Mouse (Mus musculus): ENCODE measurements around the gene Ppm1m.

Ppm1m gene

DNA sequence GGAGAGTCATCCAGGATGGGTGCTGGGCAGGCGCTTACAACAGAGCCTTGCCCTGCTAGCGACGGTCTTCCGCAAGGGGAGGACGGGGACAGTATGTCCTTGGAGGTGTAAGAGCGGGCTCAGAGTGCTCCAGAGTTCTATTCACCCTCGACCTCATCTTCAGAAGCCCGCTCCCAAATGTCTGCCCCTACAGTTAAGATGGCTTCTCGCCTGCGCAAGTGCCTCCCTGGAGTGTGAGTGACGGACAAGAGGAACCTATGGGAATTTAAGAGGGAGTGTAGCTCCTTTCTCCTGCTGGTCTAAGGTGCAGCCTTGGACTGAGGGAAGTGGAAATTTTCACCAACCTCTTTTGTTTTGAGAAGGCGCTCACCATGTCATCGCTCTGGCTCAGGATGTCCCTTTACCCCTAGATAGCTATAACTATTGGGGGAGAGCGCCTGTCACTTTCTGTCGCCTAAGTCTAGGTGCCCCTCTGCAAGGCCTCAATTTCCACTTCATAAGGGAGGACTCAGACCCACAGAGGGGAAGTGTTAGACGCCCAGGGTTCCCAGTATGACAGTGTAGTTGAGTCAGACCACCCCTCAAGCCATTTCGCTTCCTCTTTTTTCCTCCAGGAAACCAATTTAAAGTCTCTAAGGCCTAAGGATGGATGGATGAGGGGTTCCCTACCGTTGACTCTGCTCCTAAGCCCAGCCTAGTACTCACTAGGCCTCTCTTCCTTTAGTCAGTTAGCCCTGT is at the start of gene Ppm1m:
Gene Ppm1m (minus strand): TSS at position 212 of the 738 bp plus-strand sequence.
- DNase-seq = no peak

DNA sequence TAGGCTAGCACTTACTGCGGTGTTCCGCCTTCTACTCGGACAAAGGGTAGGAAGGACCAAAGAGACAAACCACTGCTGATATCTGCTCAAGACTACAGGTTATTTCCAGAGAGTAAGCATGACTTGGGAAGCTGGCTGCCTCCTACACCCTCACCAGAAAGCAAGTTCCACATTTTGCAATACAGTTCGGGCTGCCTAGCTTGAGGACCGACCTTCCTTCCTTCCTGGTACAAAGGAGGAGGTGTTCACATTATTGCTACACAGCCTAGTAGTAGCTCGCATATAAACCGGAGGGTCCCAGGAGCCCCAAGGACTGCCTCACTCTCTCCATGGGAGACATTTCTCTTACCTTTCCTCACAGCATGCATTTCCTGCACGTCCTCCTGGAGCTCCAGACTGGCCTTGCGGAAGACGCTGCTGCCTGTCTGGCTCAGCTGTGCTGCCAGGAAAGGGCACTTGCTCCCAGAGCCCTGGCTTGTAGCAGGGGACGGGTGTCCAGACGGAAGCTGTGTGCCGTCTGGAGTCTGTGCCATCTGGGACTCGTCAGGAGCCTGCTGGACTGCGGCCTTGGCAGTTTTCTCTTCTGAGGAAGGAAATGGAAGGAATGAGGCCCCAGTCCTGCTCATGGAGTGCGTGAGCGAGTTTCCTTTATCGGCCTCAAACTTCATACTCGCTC is 43.4 kb upstream of the Ppm1m start:
- DNase-seq = no peak

DNA sequence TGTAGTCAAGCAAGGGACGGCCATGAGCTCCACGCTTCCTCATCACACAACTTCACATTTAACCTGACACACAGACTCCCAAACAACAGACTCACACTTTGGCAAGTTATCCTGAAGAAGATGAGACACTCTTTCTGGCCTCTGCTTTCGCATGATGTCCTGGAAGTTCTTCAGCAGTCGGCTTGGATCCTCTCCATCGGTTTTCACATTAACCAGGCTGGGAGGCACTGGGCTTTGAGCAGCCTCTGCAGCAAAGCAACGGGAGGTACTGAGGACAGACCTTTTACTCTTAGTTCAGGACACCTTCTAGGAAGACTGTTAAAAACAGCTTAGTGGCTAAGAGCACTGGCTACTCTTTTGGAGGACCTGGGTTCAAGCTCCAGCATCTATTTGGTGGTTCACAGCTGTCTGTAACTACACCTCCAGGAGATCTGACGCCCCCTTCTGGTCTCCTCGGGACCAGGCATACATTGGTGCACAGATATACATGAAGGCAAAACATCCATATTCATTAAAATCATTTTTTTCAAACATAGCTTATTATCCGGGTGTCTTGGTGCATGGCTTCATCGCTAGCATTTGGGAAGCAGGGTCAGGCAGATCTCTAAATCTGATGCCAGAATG is 42.1 kb upstream of the Ppm1m start:
- peak; percentile 74 for DNase-seq

DNA sequence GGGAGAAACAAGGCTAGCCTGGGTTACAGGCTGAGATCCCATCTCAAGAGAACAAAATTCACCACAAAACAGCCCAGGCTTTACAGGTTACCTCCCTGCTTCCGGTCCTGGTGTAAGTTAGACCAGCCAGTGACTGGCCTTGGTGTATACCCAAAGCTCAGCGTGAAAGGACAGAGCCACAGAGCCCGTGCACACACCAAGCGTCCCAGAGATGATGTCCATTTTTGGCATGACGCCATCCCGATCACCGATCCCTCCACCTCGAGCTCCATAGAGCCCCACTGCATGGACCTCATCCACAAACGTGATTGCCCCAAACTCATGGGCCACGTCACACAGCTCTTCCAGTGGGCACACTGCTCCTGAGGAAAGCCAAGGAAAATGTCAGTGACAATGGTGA is 38.3 kb upstream of the Ppm1m start:
- no peak for DNase-seq

DNA sequence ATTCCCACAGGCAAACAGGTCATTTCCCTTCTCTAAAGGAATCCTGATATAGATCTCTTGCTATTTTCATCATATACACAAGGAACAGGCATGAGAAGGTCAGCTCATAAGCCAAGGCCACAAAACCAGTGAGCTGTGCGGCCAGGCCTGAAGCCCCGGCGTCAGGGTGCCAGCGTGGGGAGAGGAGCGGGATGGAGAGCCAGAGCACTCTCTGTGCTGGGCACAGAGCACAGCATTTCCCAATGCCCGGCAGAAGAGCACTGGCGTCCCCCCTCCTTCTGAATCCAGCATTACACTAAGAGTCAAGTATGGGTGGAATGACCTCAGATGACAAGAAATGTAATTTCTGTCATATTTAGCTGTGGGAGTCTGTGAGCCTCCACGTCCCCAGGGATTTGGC is 37.9 kb upstream of the Ppm1m start:
- DNase-seq = no peak

DNA sequence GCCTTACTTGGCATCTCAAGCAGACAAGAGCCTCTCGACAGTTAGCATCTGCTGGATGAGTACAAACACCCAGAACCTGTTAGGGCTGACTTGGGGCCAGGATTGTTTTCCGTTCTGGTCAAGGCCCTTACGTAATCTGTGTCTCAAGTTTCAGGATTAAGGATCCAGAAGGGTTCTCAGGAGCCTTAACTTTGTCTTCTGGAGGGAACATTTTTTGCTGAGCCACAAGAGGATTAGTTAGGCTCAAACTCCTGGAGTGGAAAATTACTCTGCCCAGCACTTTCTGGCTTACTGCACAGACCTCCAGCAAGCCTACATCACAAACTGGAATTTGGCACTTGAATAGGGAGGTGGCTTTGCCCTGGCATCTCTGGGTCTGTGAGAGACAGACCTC is 37.3 kb upstream of the Ppm1m start:
- DNase-seq = peak; percentile 54

DNA sequence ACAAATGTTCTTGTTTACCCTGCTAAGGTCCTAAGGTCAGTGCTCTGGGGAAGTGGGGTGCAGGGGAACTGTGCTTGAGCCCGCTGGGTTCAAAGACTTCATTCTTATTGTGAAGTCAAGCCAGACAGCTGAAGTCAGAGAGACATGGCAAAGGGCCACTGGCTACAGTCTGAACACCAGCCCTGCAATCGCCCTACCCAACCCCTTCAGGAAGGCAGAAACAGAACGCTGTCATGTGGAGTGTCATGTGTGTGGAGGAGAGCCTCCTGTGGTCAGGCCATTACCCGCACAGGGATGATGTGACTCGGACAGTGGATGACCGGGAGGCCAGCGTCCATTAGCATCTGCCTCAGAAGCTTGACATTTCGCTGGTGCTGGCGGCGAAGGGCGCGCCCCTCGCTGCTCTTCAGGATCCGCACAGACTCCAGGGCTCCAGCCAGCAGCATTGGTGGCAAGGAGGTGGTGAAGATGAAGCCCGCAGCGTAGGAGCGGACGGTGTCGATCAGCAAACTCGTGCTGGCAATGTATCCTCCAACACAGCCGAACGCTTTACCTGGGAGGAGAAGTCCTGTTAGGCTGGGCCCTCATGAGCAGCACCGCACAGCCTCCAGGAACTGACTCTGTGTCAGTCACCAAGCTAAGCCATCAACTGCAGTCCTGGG is 36.7 kb upstream of the Ppm1m start:
- peak; percentile 68 for DNase-seq

DNA sequence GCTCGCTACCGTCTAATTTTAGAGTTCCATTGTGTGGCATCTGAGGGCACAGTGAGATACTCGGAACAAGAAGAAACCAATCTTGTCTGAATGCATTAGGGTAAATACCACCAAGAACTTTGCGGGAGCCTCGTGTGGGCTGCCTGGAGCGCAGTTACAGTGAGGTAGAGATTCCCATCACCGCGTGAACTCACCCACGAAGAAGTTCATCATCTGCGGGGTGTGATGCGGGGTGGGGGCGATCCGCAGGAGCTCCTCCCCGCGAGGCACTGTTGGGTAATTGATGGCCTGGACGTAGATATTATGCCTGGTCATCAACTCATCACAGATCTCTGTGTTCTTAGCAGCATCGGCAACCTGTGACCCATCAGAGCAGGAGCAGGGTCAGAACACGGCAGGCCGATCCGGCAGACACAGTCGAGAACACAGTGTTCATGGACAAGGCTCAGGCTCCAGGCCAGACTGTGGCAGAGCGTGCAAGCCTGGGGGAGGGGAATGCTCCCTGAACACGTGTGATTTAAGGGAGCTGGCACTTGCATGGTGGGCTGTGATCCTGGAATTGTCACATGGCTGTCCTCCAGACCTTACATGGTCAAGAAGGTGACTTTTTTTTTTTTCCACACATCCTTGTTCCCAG is 35.8 kb upstream of the Ppm1m start:
- DNase-seq = peak; percentile 76

DNA sequence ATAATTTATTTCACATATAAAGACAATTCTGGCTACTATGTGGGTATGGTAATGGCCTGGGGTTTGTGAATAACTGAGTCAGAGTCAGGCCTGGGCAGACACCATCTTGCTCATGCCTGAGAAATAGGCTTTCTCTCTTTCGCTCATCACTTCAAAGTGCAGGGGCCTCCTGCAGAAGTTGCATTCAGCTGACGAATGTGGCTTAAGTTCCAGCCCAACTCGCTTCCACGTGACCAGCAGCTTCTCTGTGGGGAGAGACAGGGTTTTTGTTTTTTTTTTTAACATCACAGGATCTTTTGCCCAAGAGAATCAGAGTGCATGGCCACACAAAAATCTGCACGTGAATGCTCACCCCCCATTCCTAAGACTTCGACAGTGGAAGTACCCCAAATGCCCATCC is 34.4 kb upstream of the Ppm1m start:
- no peak for DNase-seq

DNA sequence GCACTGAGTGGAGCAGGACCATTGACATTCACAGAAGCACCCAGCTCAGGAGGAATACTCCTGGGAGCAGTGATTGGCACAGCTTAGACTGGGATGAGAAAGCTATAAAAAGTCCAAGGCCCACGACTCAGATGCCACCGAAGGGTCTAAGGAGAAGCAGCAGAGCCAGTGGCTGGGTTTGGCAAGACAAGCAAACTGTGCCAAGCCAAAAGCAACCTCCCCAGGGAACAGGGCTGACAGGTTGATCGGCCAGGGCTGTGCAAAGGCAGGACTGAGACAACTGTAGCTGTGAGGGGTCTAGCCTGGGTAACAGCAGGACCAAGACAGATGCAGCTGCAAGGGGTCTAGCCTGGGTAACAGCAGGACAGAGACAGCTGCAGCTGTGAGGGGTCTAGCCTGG is 33.4 kb upstream of the Ppm1m start:
- DNase-seq = no peak

DNA sequence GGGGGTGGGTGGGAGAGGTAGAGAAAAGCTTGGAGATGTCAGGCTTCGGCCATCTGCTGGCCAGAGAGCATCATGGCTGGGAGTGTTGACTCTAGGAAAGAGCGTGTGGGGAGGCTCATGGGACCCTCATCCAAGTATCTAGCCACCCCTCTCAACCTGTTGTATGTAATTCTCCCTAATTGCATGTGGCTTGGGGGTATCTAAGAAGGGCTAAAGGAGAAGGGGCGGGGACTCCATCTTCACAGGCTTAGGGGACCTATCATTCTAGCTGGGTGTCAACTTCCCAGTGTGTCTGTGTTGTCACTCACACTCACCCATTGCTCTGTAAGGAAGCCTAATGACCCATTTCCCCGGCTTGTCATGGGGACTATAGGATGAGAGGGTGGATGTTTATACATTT is 32.3 kb upstream of the Ppm1m start:
- DNase-seq = no peak

DNA sequence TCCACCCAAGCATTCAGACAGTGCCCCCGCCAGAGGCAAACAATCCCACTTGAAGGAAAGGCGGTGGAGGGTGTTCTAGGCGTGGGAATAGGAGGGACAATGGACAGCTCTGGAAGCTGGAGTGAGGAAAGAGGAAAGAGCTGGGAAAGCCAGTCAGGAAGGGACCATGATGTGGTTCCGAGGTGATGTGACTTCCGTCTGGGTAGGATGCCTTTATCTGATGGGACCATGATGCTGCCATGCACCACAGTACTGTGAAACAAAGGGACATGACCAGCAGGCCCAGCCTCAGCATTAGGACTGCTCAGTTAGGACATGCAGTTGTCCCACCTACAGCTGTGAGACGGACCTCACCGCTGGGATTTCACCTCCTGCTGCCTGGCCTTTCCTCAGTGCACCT is 31.7 kb upstream of the Ppm1m start:
- DNase-seq = no peak

DNA sequence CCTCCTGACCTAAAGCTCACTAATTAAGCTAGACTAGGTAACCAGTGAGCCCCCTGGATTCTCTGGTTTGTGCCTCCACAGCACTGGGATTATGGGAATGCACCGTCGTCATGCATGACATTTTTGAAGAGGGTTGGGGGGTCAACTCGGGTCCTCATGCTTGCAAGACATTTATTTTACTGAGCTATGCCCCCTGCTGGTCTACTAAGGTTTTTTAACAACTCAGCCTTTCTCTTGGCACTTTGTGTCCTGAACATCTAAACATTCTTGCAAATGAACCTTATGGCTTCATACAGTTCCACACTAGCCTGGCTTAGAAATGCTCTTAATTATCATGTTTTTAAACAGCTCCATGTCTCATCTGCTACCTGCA is 31.2 kb upstream of the Ppm1m start:
- DNase-seq = no peak

DNA sequence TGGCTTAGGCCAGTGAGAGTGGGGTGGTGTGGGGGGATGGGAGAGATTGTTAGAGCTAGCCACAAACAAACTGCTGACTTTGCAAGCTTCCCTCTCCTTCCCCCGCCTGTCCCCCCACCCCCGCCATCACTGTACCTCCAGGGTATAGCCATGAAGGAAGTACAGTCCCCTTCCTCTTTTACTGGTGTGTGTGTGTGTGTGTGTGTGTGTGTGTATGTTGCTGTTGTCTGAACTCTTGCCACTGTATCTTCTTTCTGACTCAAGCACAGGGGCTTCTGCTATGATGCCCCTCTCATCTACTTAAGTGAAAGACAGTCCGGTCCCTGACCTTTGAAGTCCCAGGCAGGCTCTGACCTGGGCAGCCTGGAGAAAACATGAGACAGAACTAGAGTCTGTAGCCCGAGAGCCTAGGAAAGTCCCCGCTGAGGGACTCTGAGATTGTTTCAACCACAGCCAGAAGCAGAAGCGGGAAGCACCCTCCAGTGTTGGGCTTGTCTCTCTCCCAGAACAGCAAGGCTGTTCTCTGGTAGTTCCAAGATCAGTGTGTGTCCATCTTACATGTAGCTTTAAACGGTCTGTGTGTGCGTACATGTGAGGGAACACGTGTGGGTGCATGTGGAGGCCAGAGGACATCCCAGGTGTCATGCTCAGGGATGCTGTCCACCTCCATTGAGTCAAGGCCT is 30.6 kb upstream of the Ppm1m start:
- no peak for DNase-seq

DNA sequence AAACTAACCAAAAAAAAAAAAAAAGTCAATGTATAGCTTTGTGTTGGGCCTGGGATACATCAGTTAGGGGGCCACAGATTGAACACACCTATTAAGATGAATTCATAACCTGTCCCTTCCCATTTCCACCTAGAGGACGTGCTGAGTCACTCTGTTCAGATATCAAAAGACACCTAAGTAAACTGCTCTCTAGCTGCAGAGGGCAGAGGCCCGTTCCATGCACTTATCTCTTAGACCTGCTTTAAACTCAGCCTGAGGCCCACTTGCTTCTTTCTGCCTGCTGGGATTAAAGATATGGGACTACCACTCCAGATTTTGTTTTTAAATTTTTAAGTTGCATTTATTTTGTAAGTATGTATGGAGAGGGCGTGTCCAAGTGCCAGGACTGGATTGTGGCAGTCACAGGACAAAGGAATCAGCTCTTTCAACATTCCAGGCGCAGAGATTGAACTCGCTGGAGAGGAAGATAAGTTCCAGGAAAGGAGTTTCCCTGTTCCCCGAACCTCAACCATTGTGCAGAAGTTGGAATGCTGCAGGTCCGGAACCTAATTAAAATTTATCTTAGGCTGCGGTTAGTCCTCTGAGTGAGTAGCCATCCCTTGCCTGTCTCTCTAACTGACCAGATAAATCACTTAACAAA is 28.4 kb upstream of the Ppm1m start:
- no peak for DNase-seq

DNA sequence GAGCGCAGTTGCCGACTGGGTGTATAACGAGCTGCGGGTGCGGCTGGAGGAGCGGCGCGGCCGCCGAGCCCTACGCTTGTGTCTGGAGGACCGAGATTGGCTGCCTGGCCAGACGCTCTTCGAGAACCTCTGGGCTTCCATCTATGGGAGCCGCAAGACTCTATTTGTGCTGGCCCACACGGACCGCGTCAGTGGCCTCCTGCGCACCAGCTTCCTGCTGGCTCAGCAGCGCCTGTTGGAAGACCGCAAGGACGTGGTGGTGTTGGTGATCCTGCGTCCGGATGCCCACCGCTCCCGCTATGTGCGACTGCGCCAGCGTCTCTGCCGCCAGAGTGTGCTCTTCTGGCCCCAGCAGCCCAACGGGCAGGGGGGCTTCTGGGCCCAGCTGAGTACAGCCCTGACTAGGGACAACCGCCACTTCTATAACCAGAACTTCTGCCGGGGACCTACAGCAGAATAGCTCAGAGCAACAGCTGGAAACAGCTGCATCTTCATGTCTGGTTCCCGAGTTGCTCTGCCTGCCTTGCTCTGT is 26.7 kb upstream of the Ppm1m start:
- DNase-seq = no peak

DNA sequence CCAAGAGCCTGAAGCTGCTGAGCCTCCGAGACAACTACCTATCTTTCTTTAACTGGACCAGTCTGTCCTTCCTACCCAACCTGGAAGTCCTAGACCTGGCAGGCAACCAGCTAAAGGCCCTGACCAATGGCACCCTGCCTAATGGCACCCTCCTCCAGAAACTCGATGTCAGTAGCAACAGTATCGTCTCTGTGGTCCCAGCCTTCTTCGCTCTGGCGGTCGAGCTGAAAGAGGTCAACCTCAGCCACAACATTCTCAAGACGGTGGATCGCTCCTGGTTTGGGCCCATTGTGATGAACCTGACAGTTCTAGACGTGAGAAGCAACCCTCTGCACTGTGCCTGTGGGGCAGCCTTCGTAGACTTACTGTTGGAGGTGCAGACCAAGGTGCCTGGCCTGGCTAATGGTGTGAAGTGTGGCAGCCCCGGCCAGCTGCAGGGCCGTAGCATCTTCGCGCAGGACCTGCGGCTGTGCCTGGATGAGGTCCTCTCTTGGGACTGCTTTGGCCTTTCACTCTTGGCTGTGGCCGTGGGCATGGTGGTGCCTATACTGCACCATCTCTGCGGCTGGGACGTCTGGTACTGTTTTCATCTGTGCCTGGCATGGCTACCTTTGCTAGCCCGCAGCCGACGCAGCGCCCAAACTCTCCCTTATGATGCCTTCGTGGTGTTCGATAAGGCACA is 26.1 kb upstream of the Ppm1m start:
- no peak for DNase-seq

DNA sequence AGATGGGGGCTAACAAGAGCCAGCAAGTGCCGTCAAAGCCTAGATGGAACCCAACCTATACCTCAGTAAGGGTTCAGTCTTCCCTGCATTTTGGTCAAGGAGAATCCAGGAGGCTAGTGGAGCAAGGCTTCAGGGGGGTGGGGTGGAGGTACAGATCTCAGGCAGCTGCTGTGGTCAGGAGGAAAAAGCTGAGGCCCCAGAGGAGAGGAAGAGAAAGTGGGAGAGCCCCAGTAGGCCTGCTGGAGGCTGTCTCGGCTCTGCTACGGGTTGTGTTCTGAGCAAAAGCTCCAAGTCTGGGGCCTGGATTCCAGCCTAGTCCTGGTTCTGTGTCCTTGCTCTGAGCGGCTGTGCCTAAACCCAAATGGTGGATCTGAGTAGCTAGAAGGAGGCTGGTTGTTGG is 23.4 kb upstream of the Ppm1m start:
- DNase-seq = no peak

DNA sequence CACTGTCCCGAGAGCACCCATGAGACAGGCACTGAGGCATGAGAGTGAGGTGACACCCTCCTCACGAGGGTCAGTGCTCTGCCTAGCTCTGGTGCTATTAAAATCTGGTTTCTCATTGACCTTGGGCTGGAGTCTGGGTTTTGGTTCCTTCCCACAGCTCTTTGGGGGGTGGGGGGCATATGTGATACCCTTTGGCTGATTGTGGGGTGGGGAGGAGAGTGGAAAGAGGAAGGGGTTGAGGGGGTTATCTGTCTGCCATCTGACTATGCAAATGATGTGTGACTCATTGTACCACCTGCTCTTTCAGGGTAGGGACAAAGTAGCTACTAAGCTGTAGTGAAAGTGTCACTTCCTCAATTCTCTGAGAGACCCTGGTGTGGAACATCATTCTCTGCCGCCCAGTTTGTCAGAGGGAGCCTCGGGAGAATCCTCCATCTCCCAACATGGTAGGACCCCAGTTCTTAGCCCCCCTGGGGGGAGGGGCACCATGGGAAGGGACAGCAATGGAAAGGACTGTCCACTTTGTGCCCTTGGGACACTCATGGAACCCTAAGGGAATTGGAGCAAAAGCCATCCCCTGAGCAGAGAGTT is 22.8 kb upstream of the Ppm1m start, which contains the start of gene Tlr9:
Gene Tlr9 (plus strand): TSS at position 338 of the 591 bp plus-strand sequence.
- no peak for DNase-seq

DNA sequence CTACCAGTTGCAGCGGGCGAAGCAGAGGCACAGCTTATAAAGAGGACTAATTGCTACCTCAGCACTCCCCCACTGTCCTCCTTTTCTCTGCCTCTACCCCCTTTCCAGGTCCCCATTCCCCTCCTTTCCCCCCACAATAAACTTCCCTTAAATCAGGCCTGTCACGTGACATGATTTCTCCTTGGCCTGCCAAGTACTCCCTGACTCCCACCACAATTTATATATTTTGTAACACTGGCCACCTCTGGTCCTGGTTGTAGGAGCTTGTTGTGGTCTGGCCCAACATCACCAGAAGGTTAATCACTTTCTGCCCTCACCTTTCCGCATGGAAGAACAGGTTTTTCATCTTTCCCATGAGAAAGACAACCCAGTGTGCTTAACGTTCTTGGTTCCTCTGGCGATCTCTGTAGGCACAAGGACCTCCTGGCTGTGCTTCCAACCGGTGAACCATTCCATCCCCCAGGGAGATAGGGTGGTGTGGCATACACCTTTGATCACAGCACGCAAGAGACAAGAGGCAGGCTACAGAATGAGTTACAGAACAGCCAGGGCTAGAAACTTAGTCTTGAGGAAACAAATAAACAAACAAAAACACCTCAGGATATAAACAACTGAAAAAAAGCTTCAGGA is 21.5 kb upstream of the Ppm1m start:
- no peak for DNase-seq
